Mouse (Mus musculus) kidney, adult 2 months (tissue): ENCODE data around the gene Prdm1.

Experiments
- CTCF ChIP-seq: fragments of 200-500 bp; conservative IDR thresholded peaks from 2 replicates; pipeline ENCODE4 v1.5.1; 2011; ENCODE audit warnings: low read depth, mild to moderate bottlenecking, control low read depth, low read length, moderate library complexity, mixed read lengths; ENCODE audit not compliant: insufficient read depth, insufficient read length
- POLR2A ChIP-seq: fragments of 200-500 bp; IDR thresholded peaks from one replicate; pipeline ENCODE4 v1.6.1; 2011; ENCODE audit warnings: low read depth, low read length, control low read depth

DNA sequence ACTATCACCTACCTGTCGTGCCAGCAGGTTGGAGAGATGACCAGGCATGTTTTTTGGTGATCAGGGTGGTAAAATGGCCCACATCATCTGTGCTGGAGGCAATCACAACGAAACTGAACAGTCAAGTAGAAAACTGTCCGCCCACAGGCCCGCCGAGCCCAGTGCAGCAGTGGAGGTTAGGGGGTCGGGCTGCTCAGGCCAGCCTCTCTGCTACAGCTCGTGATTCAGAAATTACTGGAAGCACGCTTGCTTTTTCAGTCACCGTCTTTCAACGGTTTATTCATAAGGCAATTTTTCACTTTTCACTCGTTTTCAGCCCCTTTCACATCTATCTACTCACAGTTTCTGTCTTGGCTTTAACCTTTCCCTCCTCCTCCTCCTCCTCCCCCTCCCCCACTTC is 96.1 kb downstream of the Prdm1 start:
- TF ChIP-seq CTCF: no peak
- no peak for TF ChIP-seq POLR2A
